Mouse (Mus musculus) Muller cell, postnatal 12 days (primary cell): ENCODE data around the gene Krt26.

ENCODE experiments used
- DNase-seq: peaks from one replicate; pipeline ENCODE4 v3.0.0-alpha.2; 2015; ENCODE audit errors: inconsistent ontology term

The Krt26 gene

DNA sequence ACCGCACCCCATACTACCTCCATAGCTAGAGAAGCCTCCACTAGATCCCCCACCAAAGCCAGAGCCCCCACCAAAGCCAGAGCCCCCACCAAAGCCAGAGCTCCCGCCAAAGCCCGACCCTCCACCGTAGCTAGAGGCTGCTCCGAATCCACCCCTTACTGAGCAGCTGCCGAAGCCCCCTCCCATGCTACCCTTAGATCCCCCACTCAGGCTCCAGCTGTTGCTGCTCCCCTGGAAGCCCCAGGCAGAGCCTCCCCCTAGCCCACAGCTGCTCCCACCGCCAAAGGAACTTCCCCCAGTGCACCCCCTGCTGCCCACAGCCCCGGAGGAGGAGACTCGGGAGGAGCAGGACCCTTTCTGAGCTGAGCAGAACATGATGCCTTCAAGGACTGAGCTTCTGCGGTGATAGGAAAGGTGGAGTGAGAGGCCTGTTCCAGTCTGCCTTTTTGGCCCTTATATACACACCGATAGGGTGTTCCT is 52.9 kb downstream of the Krt26 start, which contains the start of gene Krt24:
Gene Krt24 (minus strand): TSS at position 430 of the 480 bp plus-strand sequence.
- DNase-seq: no peak

DNA sequence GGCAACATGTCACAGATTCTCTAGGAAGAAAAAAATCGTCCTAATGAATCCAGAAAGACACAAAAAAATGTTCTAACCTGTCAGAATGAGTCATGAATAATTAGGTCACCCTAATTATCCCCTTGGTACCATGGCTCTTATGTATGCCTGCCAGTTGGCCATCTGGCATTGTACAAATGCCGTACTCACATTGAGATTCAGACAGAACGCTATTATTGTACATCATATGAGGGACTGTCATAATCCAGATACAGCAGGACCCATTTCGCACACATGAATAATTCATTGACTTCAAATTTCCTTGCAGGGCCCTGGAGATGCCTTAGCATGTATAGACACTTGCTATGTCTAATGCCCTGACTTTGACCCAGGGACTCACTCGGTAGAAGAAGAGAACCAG is 53.8 kb downstream of the Krt26 start:
- DNase-seq: peak; percentile 79

DNA sequence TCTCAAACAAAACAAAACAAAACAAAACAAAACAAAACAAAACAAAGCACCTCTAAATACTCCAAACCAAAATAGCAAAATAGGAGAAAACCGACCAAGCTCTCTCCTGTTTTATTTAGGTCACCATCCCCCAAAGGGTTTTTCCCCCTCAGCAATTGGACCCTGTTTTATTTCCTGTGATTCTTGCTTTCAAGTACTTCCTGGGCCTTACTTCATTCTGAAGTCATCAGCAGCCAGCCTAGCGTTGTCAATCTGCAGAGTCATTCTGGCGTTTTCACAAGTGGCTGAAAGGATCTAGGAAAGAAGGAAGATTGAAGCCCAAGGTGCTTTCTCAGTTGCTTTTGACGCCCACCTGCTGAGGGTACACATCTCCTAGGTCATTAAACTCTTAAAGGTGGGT is 54.4 kb downstream of the Krt26 start:
- peak; percentile 21 for DNase-seq

DNA sequence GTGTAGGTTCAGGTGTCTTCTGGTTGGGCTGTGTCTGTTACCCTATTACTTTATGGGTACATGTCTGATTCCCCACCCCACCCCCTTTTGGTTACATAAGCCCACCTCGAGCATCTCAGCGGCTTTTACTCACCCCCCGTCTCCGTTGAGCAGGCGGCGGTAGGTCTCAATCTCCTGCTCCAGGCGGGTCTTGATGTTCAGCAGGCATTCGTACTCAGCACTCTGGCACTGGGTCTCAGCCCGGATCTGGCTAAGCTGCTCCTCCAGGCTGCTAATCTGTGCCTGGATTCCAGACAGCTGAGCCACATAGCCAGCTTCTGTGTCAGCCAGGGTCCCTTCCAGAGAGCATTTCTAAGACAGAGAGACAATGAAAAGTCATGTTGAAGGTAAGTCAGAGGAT is 56.6 kb downstream of the Krt26 start:
- DNase-seq: peak; percentile 25

DNA sequence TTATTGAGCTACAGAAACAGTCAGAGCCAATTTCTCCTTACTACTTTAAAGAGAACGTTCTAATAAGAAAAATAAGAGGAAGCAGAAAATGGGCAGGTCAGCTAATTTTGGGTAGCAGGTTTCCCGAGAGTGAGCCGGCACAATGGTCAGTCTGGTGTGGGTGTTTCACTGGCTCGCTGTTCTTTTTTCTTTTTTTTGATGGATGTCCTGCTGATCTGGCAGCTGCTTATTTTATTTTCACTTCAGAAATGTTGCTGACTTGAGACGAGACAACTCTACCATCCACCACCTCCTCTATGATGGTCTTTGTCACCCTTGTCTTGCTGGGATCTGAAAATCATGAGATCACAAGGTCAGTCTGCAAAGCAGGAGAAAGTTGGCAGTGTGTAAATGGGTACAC is 57.8 kb downstream of the Krt26 start:
- no peak for DNase-seq
